Mouse (Mus musculus) cerebellum, postnatal 4 days (tissue): Measurements from ENCODE around the gene Btbd8.

Experiments
- DNase-seq, 2 experiments: peaks; one replicate each; pipeline ENCODE4 v3.0.0; 2022; ENCODE audit warnings: low spot score in 2 of 2, mixed read lengths in 1 of 2

The Btbd8 gene

GRCm38 (mm10) chr5:107449620-107450019 is 11.8 kb downstream of the Btbd8 start:
- DNase-seq = no peak

GRCm38 (mm10) chr5:107450299-107450698 is 12.5 kb downstream of the Btbd8 start:
- no peak for DNase-seq

- no peak for DNase-seq
Measured at GRCm38 (mm10) chr5:107462147-107463076, 24.6 kb downstream of the Btbd8 start.

- no peak for DNase-seq
Measured at GRCm38 (mm10) chr5:107466501-107466900, 28.7 kb downstream of the Btbd8 start.

- DNase-seq = no peak
Measured at GRCm38 (mm10) chr5:107467098-107467497, 29.3 kb downstream of the Btbd8 start.

GRCm38 (mm10) chr5:107470600-107471329 is 33.0 kb downstream of the Btbd8 start:
- no peak for DNase-seq

- DNase-seq = no peak
Measured at GRCm38 (mm10) chr5:107480194-107480593, 42.4 kb downstream of the Btbd8 start.

- DNase-seq = no peak
Measured at GRCm38 (mm10) chr5:107488996-107489395, 51.2 kb downstream of the Btbd8 start.

GRCm38 (mm10) chr5:107491036-107491435 is 53.2 kb downstream of the Btbd8 start:
- no peak for DNase-seq

- no peak for DNase-seq
Measured at GRCm38 (mm10) chr5:107492471-107492870, 54.7 kb downstream of the Btbd8 start.

- no peak for DNase-seq
Measured at GRCm38 (mm10) chr5:107494759-107495158, 57.0 kb downstream of the Btbd8 start.

- DNase-seq = no peak
Measured at GRCm38 (mm10) chr5:107496047-107496446, 58.2 kb downstream of the Btbd8 start.

GRCm38 (mm10) chr5:107497519-107498501 is 60.0 kb downstream of the Btbd8 start:
- peak in 1 of 2 experiments; percentile 17 for DNase-seq

- DNase-seq = no peak
Measured at GRCm38 (mm10) chr5:107498806-107499310, 61.1 kb downstream of the Btbd8 start.

- no peak for DNase-seq
Measured at GRCm38 (mm10) chr5:107499891-107500535, 62.2 kb downstream of the Btbd8 start.

GRCm38 (mm10) chr5:107500741-107501140 is 62.9 kb downstream of the Btbd8 start:
- no peak for DNase-seq

- DNase-seq = no peak
Measured at GRCm38 (mm10) chr5:107507321-107507720, 69.5 kb downstream of the Btbd8 start, which contains the start of gene Gm42669. Gene Gm42669 (plus strand): TSS chr5:107507621.

GRCm38 (mm10) chr5:107510503-107510902 is 72.7 kb downstream of the Btbd8 start:
- no peak for DNase-seq

GRCm38 (mm10) chr5:107511326-107511725 is 73.5 kb downstream of the Btbd8 start:
- no peak for DNase-seq

GRCm38 (mm10) chr5:107513583-107513982 is 75.8 kb downstream of the Btbd8 start:
- DNase-seq = peak in 1 of 2 experiments; percentile 20

- no peak for DNase-seq
Measured at GRCm38 (mm10) chr5:107515453-107515852, 77.7 kb downstream of the Btbd8 start.
